Mouse (Mus musculus): ENCODE data around the gene Borcs6. TPM values are rescaled to one million over a fixed set of nuclear protein-coding genes. Genes with fewer than 3 reads are reported as not detected.

The Borcs6 gene
- total and polyA plus RNA-seq, 3 experiments = 9.2 to 9.3 TPM; not detected in 1

- TF ChIP-seq POLR2A (IDR thresholded peaks at IDR 0.05; ENCODE audit: control insufficient read depth in 1 of 2, insufficient read depth in 1 of 2, low read depth in 1 of 2, low read length in 2 of 2, poor library complexity in 1 of 2) (peak in 1 of 2 experiments; percentile 71; a peak in 1 of 4 replicates), NRF1 (IDR thresholded peaks at IDR 0.05; ENCODE audit: insufficient read depth, low read depth, low read length, poor library complexity, severe bottlenecking) (no peak), HCFC1 (IDR thresholded peaks at IDR 0.05; ENCODE audit: low read depth, low read length) (peak; percentile 45)
Observed at GRCm38 (mm10) chr11:69110319-69111046, 51.0 kb downstream of the Borcs6 start (continued).

Other genes with a start within 250 kb of the Borcs6 start
- gene Ndel1, start 187.9 kb upstream of the Borcs6 start, total RNA-seq (2012; rRNA removed) = 59.6 and 70.7 TPM in 2 replicates
- 10 to 100 TPM; 55.0 to 61.2 TPM for gene Ndel1, start 187.9 kb upstream of the Borcs6 start, polyA plus RNA-seq (2012; ENCODE audit: insufficient read depth in 1 of 2, insufficient read length in 2 of 2, low read depth in 1 of 2, low replicate concordance in 2 of 2, missing spikeins in 1 of 2)
- gene Rnf222, start 171.2 kb upstream of the Borcs6 start, total RNA-seq (2012; rRNA removed) = 0.23 TPM in 2 replicates
- gene Rnf222, start 171.2 kb upstream of the Borcs6 start, polyA plus RNA-seq (2012; ENCODE audit: insufficient read depth in 1 of 2, insufficient read length in 2 of 2, low read depth in 1 of 2, low replicate concordance in 2 of 2, missing spikeins in 1 of 2) = under 1 TPM in 1 of 2 experiments, not detected in 1; 0.28 TPM
- gene Rpl26, start 158.1 kb upstream of the Borcs6 start, total RNA-seq (2012; rRNA removed) = 5,179 and 5,512 TPM in 2 replicates
- gene Rpl26, start 158.1 kb upstream of the Borcs6 start, polyA plus RNA-seq (2012; ENCODE audit: insufficient read depth in 1 of 2, insufficient read length in 2 of 2, low read depth in 1 of 2, low replicate concordance in 2 of 2, missing spikeins in 1 of 2) = 1,000 to 10,000 TPM in 1 of 2 experiments, not detected in 1; 3,167 TPM
- not detected in 2 replicates for gene Odf4, start 132.6 kb upstream of the Borcs6 start, total RNA-seq (2012; rRNA removed)
- not detected for gene Odf4, start 132.6 kb upstream of the Borcs6 start, polyA plus RNA-seq (2012; ENCODE audit: insufficient read depth in 1 of 2, insufficient read length in 2 of 2, low read depth in 1 of 2, low replicate concordance in 2 of 2, missing spikeins in 1 of 2)
- gene Arhgef15, start 102.2 kb upstream of the Borcs6 start, total RNA-seq (2012; rRNA removed) = 0.23 TPM in 1 of 2 replicates, not detected in the other
- under 1 TPM in 1 of 2 experiments, not detected in 1; 0.74 TPM for gene Arhgef15, start 102.2 kb upstream of the Borcs6 start, polyA plus RNA-seq (2012; ENCODE audit: insufficient read depth in 1 of 2, insufficient read length in 2 of 2, low read depth in 1 of 2, low replicate concordance in 2 of 2, missing spikeins in 1 of 2)
- gene Slc25a35, start 91.6 kb upstream of the Borcs6 start, total RNA-seq (2012; rRNA removed) = 3.3 and 4.9 TPM in 2 replicates
- gene Slc25a35, start 91.6 kb upstream of the Borcs6 start, polyA plus RNA-seq (2012; ENCODE audit: insufficient read depth in 1 of 2, insufficient read length in 2 of 2, low read depth in 1 of 2, low replicate concordance in 2 of 2, missing spikeins in 1 of 2) = 1 to 10 TPM in 1 of 2 experiments, not detected in 1; 3.3 TPM
- 182 and 207 TPM in 2 replicates for gene Rangrf, start 84.5 kb upstream of the Borcs6 start, total RNA-seq (2012; rRNA removed)
- gene Rangrf, start 84.5 kb upstream of the Borcs6 start, polyA plus RNA-seq (2012; ENCODE audit: insufficient read depth in 1 of 2, insufficient read length in 2 of 2, low read depth in 1 of 2, low replicate concordance in 2 of 2, missing spikeins in 1 of 2) = 100 to 1,000 TPM in 1 of 2 experiments, not detected in 1; 159 TPM
- 124 and 130 TPM in 2 replicates for gene Pfas, start 51.3 kb upstream of the Borcs6 start, total RNA-seq (2012; rRNA removed)
- gene Pfas, start 51.3 kb upstream of the Borcs6 start, polyA plus RNA-seq (2012; ENCODE audit: insufficient read depth in 1 of 2, insufficient read length in 2 of 2, low read depth in 1 of 2, low replicate concordance in 2 of 2, missing spikeins in 1 of 2) = 100 to 1,000 TPM in 1 of 2 experiments, 10 to 100 TPM in 1; 63.5 to 149 TPM
- 16.0 and 19.5 TPM in 2 replicates for gene Ctc1, start 43.8 kb upstream of the Borcs6 start, total RNA-seq (2012; rRNA removed)
- 10 to 100 TPM in 1 of 2 experiments, not detected in 1; 59.1 TPM for gene Ctc1, start 43.8 kb upstream of the Borcs6 start, polyA plus RNA-seq (2012; ENCODE audit: insufficient read depth in 1 of 2, insufficient read length in 2 of 2, low read depth in 1 of 2, low replicate concordance in 2 of 2, missing spikeins in 1 of 2)
- 120 and 124 TPM in 2 replicates for gene Aurkb, start 14.1 kb upstream of the Borcs6 start, total RNA-seq (2012; rRNA removed)
- 100 to 1,000 TPM; 159 to 170 TPM for gene Aurkb, start 14.1 kb upstream of the Borcs6 start, polyA plus RNA-seq (2012; ENCODE audit: insufficient read depth in 1 of 2, insufficient read length in 2 of 2, low read depth in 1 of 2, low replicate concordance in 2 of 2, missing spikeins in 1 of 2)
- gene Tmem107, start 11.1 kb downstream of the Borcs6 start, total RNA-seq (2012; rRNA removed) = 44.8 and 47.0 TPM in 2 replicates
- gene Tmem107, start 11.1 kb downstream of the Borcs6 start, polyA plus RNA-seq (2012; ENCODE audit: insufficient read depth in 1 of 2, insufficient read length in 2 of 2, low read depth in 1 of 2, low replicate concordance in 2 of 2, missing spikeins in 1 of 2) = 10 to 100 TPM in 1 of 2 experiments, not detected in 1; 79.5 TPM
- 3.3 and 4.2 TPM in 2 replicates for gene Vamp2, start 28.8 kb downstream of the Borcs6 start, total RNA-seq (2012; rRNA removed)
- 10 to 100 TPM in 1 of 2 experiments, not detected in 1; 28.9 TPM for gene Vamp2, start 28.8 kb downstream of the Borcs6 start, polyA plus RNA-seq (2012; ENCODE audit: insufficient read depth in 1 of 2, insufficient read length in 2 of 2, low read depth in 1 of 2, low replicate concordance in 2 of 2, missing spikeins in 1 of 2)
- 4.5 and 5.6 TPM in 2 replicates for gene Per1, start 35.5 kb downstream of the Borcs6 start, total RNA-seq (2012; rRNA removed)
- 10 to 100 TPM in 1 of 2 experiments, not detected in 1; 34.9 TPM for gene Per1, start 35.5 kb downstream of the Borcs6 start, polyA plus RNA-seq (2012; ENCODE audit: insufficient read depth in 1 of 2, insufficient read length in 2 of 2, low read depth in 1 of 2, low replicate concordance in 2 of 2, missing spikeins in 1 of 2)
- gene Hes7, start 60.7 kb downstream of the Borcs6 start, total RNA-seq (2012; rRNA removed) = 0.08 TPM in 1 of 2 replicates, not detected in the other
- gene Hes7, start 60.7 kb downstream of the Borcs6 start, polyA plus RNA-seq (2012; ENCODE audit: insufficient read depth in 1 of 2, insufficient read length in 2 of 2, low read depth in 1 of 2, low replicate concordance in 2 of 2, missing spikeins in 1 of 2) = 1 to 10 TPM in 1 of 2 experiments, not detected in 1; 1.4 TPM
- 0.08 TPM in 1 of 2 replicates, not detected in the other for gene 9130213A22Rik, start 62.9 kb downstream of the Borcs6 start, total RNA-seq (2012; rRNA removed)
- gene 9130213A22Rik, start 62.9 kb downstream of the Borcs6 start, polyA plus RNA-seq (2012; ENCODE audit: insufficient read depth in 1 of 2, insufficient read length in 2 of 2, low read depth in 1 of 2, low replicate concordance in 2 of 2, missing spikeins in 1 of 2) = under 1 TPM in 1 of 2 experiments, not detected in 1; 0.26 TPM
- gene Aloxe3, start 66.2 kb downstream of the Borcs6 start, total RNA-seq (2012; rRNA removed) = not detected in 2 replicates
- under 1 TPM in 1 of 2 experiments, not detected in 1; 0.13 TPM for gene Aloxe3, start 66.2 kb downstream of the Borcs6 start, polyA plus RNA-seq (2012; ENCODE audit: insufficient read depth in 1 of 2, insufficient read length in 2 of 2, low read depth in 1 of 2, low replicate concordance in 2 of 2, missing spikeins in 1 of 2)
- not detected in 2 replicates for gene Alox12b, start 97.3 kb downstream of the Borcs6 start, total RNA-seq (2012; rRNA removed)
- gene Alox12b, start 97.3 kb downstream of the Borcs6 start, polyA plus RNA-seq (2012; ENCODE audit: insufficient read depth in 1 of 2, insufficient read length in 2 of 2, low read depth in 1 of 2, low replicate concordance in 2 of 2, missing spikeins in 1 of 2) = not detected
- gene Alox8, start 138.1 kb downstream of the Borcs6 start, total RNA-seq (2012; rRNA removed) = 0.31 and 0.56 TPM in 2 replicates
- under 1 TPM in 1 of 2 experiments, not detected in 1; 0.07 TPM for gene Alox8, start 138.1 kb downstream of the Borcs6 start, polyA plus RNA-seq (2012; ENCODE audit: insufficient read depth in 1 of 2, insufficient read length in 2 of 2, low read depth in 1 of 2, low replicate concordance in 2 of 2, missing spikeins in 1 of 2)
- not detected in 2 replicates for gene Gucy2e, start 177.3 kb downstream of the Borcs6 start, total RNA-seq (2012; rRNA removed)
- not detected for gene Gucy2e, start 177.3 kb downstream of the Borcs6 start, polyA plus RNA-seq (2012; ENCODE audit: insufficient read depth in 1 of 2, insufficient read length in 2 of 2, low read depth in 1 of 2, low replicate concordance in 2 of 2, missing spikeins in 1 of 2)